Mouse (Mus musculus) lung, postnatal 0 days (tissue): ENCODE measurements around the gene Ogg1. TPM values are rescaled to one million over a fixed set of nuclear protein-coding genes. Genes with fewer than 3 reads are reported as not detected.

Source experiments
- ATAC-seq: fragments of 200-750 bp; cut with Nextera tagmentation; 2 replicates; pipeline ENCODE4 v1.8.0; 2017; ENCODE audit warnings: moderate library complexity
- DNase-seq: peaks from one replicate; pipeline ENCODE4 v3.0.0-alpha.2; 2016; ENCODE audit warnings: low spot score
- H3K27ac ChIP-seq: fragments of 300-500 bp; sonication (generic); 2 replicates; pipeline ENCODE4 v1.5.1; 2014; ENCODE audit warnings: antibody characterized with exemption, mild to moderate bottlenecking, low read length, mixed read lengths
- H3K27me3 ChIP-seq: fragments of 300-500 bp; sonication (generic); replicated peaks from 2 replicates; pipeline ENCODE4 v1.6.1; 2014; ENCODE audit warnings: low read length, mixed read lengths; ENCODE audit not compliant: insufficient read depth
- H3K36me3 ChIP-seq: fragments of 300-500 bp; sonication (generic); 2 replicates; pipeline ENCODE4 v1.6.1; 2014; ENCODE audit warnings: low read length, mixed read lengths; ENCODE audit not compliant: insufficient read depth
- H3K4me1 ChIP-seq: fragments of 300-500 bp; sonication (generic); 2 replicates; pipeline ENCODE4 v1.6.1; 2014; ENCODE audit warnings: antibody characterized with exemption, low read depth, low read length, mixed read lengths; ENCODE audit not compliant: insufficient read depth
- H3K4me2 ChIP-seq: fragments of 300-500 bp; sonication (generic); replicated peaks from 2 replicates; pipeline ENCODE4 v1.6.1; 2014; ENCODE audit warnings: low read depth, mild to moderate bottlenecking, low read length, moderate library complexity, mixed read lengths
- H3K4me3 ChIP-seq: fragments of 300-500 bp; sonication (generic); 2 replicates; pipeline ENCODE4 v1.5.1; 2014; ENCODE audit warnings: low read depth, low read length
- H3K9ac ChIP-seq: fragments of 300-500 bp; sonication (generic); replicated peaks from 2 replicates; pipeline ENCODE4 v1.6.1; 2014; ENCODE audit warnings: low read depth, mild to moderate bottlenecking
- H3K9me3 ChIP-seq: fragments of 300-500 bp; sonication (generic); 2 replicates; pipeline ENCODE4 v1.6.1; 2016; ENCODE audit warnings: low read length, mixed read lengths
- CTCF ChIP-seq: IDR thresholded peaks from 2 replicates; pipeline ENCODE4 v1.5.1; 2016; ENCODE audit warnings: antibody characterized with exemption, mild to moderate bottlenecking
- EP300 ChIP-seq: IDR thresholded peaks from 2 replicates; pipeline ENCODE4 v1.6.1; 2016; ENCODE audit warnings: antibody characterized with exemption, mild to moderate bottlenecking, control low read depth
- WGBS: fragments of 180-500 bp; shearing (Covaris S2); extraction: QIAGEN DNeasy Blood & Tissue Kit; methylation state at CpG from one replicate; pipeline ENCODE4 v1.1.7; 2014; 5-methylcytosine and 5-hydroxymethylcytosine counted together
- polyA plus RNA-seq: library from polyadenylated mRNA; unstranded; fragments of >200 nt; fragmentation: Nextera tagmentation; extraction: Ambion mirVana; gene quantifications from 2 replicates; pipeline ENCODE4 v1.2.1, GENCODE M21; 2015

Ogg1 gene
- polyA plus RNA-seq, 1 experiment from 2014 or later: 11.7 TPM

DNA sequence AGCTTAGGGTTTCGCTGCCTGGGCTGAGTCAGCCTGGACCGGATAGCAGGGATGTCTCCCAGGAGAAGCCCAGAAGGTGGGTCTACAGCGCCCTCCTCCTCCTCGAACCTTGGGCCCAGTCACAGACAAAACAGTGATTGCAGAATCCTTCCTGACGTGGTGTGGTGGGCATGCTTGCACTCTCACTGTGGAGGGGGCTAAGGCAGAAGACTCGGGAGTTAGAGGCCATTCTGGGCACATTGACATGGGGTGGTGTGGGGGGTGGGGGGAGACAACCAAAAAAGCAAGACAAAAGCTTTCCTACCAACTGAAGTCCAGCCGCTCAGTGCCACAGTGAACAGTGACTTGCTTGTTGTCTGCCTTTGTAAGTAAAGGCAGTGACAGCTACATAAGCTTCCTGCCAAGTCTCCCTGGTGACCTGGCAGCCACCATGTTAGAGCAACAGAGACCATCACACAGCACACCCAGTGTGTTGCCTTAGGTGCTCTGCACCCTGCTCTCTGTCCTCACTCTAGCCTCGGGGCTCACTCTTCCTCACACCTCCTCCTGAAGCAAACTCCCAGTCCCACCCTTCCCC, 57.7 kb downstream of the Ogg1 start:
- no peak for ATAC-seq
- Histone ChIP-seq H3K36me3 (peaks cover 54% of the 10 kb centered on the region), H3K9me3 (no peaks in the 10 kb centered on the region), H3K27ac (no peak overlapping the region), H3K27me3 (no peaks in the 10 kb centered on the region), H3K4me1 (no peaks in the 10 kb centered on the region), H3K4me2 (no peak overlapping the region), H3K9ac (no peak overlapping the region), H3K4me3 (no peak overlapping the region)
- DNase-seq: no peak
- WGBS: 93% methylated on average over 8 of the region's 8 CpGs
- TF ChIP-seq CTCF: no peak
- TF ChIP-seq EP300: no peak

Other genes with a start within 250 kb of the Ogg1 start
- 44.2 and 44.9 TPM in 2 replicates for gene Setd5, start 249.6 kb upstream of the Ogg1 start, polyA plus RNA-seq
- gene Lhfpl4, start 131.6 kb upstream of the Ogg1 start, polyA plus RNA-seq: 0.25 and 0.39 TPM in 2 replicates
- gene Mtmr14, start 89.1 kb upstream of the Ogg1 start, polyA plus RNA-seq: 27.4 and 33.6 TPM in 2 replicates
- not detected in 2 replicates for gene Cpne9, start 44.7 kb upstream of the Ogg1 start, polyA plus RNA-seq
- 8.2 and 9.2 TPM in 2 replicates for gene Brpf1, start 19.8 kb upstream of the Ogg1 start, polyA plus RNA-seq
- 110 and 129 TPM in 2 replicates for gene Camk1, start 17.0 kb downstream of the Ogg1 start, polyA plus RNA-seq
- 33.2 and 36.7 TPM in 2 replicates for gene Tada3, start 50.9 kb downstream of the Ogg1 start, polyA plus RNA-seq
- gene Arpc4, start 51.1 kb downstream of the Ogg1 start, polyA plus RNA-seq: 349 and 358 TPM in 2 replicates
- 11.5 and 12.4 TPM in 2 replicates for gene Ttll3, start 62.3 kb downstream of the Ogg1 start, polyA plus RNA-seq
- gene Rpusd3, start 92.4 kb downstream of the Ogg1 start, polyA plus RNA-seq: 11.4 and 12.3 TPM in 2 replicates
- gene Cidec, start 108.8 kb downstream of the Ogg1 start, polyA plus RNA-seq: 1.1 and 1.3 TPM in 2 replicates
- 57.8 and 60.1 TPM in 2 replicates for gene Jagn1, start 115.6 kb downstream of the Ogg1 start, polyA plus RNA-seq
- 16.2 and 19.4 TPM in 2 replicates for gene Il17re, start 131.5 kb downstream of the Ogg1 start, polyA plus RNA-seq
- gene Il17rc, start 144.5 kb downstream of the Ogg1 start, polyA plus RNA-seq: 30.1 and 31.1 TPM in 2 replicates
- gene Creld1, start 156.3 kb downstream of the Ogg1 start, polyA plus RNA-seq: 25.5 and 27.2 TPM in 2 replicates
- 0.20 and 0.30 TPM in 2 replicates for gene Prrt3, start 175.0 kb downstream of the Ogg1 start, polyA plus RNA-seq
- gene Emc3, start 204.7 kb downstream of the Ogg1 start, polyA plus RNA-seq: 93.7 and 95.7 TPM in 2 replicates
- gene Fancd2, start 204.7 kb downstream of the Ogg1 start, polyA plus RNA-seq: 0.53 and 1.0 TPM in 2 replicates